Mouse (Mus musculus) regulatory T cell (primary cell): Measurements from ENCODE around the gene Ttc21b.
"Not testable (repeated sequence)": the region's sequence is repeated elsewhere in the genome, so short reads cannot be mapped to it uniquely, and the experiment has no call there.

ENCODE experiments used
- in situ Hi-C: fragments of 300-600 bp; cut with MboI, MseI; formaldehyde crosslinking; loops from one replicate; pipeline ENCODE4 v1.15.1; 2025; ENCODE audit warnings: high pct_unique_total_duplicates

Gene Ttc21b

DNA sequence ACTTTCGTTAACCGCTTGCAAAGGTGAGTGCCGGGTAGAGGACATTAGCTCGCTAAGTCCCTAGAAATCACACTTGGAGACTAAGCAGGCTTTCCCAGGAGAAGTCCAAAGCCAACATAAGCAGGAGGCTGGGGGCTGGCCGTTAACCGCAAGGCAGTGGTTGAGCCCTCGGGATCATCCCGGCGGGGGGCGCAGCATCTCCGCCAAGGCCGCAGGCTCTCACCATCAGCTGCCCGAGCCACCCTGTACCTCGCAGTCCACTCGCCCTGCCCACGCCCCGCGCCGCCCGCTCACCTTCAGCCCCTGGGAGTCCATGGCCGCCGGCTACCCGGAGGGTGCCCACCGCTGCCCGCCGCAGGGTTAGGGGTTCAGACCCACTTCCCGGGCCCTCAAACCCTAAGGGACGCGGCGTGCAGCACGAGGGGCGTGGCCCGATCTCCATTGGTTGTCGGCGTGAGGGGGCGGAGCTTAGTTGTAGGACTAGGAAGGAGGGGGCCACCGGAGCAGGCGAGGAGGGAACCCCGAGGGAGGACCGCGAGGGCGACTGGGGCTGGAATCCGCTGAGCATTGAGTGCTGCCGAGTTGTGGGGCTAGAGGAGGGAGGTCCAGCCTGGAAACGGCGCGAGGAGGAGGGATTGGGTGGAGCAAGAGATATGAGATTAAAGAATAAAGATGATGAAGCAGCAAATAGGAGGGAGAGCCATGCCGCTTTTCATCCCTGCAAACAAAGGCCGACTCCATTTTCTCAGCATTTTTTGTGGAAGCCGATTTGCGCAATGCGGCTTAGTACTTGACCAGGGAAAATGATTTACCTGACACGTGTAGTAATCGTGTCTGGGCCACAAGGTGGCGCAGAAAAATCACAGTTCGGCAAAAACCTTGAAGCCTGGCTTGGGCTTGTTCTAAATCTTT, at the start of gene Ttc21b:
Gene Ttc21b, minus strand, starts transcription at position 398 of the 912 bp plus-strand sequence.
- in situ Hi-C loops: loop anchor here (5.0 kb wide), 1 partner anchor 161 kb away; no protein-coding TSS in a partner anchor

DNA sequence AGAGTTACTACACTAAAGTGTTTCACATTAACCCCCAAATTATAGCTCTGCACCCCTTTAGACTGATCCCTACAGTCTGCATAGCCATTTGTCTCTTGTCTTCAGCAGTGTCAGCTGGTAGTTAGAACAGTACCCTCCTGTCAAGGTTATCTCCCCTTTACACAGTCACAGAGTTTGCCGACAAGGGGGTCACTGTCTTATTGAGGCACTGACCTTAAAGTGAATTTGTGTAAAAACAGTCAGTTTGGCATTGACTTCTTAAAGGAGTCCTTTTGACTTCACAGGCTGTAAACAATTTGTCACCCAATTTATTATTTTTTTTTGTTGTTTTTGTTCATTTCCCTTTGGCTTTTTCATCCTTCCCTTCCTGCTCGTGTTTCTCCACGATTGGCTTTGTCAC, 16.1 kb upstream of the Ttc21b start:
- in situ Hi-C loops: no loop called here

DNA sequence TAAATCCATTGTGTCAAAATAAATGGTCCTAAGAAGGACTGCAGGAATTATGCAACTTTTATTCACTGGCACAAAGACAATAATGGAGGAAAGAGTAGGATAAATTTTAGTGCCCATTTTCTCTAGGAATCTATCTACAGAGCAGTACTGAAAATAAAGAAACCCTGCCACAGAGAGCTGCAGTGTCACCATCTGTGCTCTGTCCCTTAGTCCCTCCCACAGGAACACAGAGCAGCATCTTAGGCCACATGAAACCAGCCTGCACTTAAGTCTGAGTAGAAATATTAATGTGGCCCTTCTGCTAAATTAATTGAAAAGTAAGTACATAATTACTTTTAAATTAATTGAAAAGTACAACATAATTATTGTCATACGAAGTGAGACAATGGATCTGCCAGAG, 12.4 kb downstream of the Ttc21b start:
- in situ Hi-C loops: no loop called here

DNA sequence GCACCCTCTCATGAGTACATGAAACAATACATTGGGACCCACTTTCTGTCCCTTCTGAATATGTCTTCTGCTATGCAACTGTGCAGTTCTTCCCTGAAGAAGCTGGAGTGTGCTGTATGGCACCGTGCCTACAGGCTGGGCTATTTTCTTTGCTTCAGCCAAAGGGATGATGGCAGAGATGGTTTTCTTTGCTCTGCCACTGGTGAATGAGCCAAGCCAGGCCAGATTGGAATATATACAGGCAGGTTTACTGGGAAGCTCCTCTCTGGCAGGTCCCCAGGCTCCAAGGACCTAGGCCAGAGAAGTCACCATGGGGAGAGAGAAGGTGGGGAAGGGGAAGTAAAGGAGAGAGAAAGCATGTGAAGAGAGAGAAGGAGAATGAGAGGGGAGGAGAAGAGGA, 16.1 kb downstream of the Ttc21b start:
- in situ Hi-C loops: no loop called here

DNA sequence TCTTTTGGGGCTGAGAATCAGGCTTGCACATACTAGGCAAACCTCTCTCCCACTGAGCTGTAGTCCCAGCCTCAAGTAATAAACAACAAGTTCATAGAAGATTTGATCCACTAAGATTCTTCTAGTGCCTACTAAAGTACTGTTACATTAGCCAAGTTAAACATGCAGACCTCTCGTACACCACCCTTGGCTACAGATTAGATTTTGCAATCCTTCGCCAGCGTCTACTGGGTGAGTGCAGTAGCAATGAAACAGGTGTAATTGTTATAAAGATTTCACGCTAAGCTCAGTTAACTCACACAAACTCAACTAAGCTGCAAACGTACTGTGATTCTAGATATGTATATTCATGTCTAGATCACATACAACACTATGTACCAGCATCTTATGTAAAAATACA, 17.5 kb downstream of the Ttc21b start:
- in situ Hi-C loops: no loop called here

DNA sequence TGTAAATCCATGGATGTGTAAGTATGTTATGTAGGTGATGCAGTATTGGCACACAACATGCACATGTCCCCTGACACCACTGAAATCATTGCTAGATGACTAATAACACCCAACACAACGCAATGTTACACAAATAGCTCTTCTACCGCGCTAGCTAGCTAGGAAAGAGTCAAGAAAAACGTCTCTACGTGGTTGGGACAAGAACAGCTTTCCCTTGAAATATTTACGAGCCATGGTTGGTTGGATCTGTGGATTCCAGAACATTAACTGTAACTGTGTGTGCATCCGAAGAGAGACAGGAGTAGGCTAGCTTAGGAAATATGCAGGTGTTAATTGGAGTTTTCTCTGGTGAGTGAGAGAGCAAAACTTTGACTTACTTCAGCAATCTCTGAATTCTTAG, 35.5 kb downstream of the Ttc21b start:
- in situ Hi-C loops: no loop called here

DNA sequence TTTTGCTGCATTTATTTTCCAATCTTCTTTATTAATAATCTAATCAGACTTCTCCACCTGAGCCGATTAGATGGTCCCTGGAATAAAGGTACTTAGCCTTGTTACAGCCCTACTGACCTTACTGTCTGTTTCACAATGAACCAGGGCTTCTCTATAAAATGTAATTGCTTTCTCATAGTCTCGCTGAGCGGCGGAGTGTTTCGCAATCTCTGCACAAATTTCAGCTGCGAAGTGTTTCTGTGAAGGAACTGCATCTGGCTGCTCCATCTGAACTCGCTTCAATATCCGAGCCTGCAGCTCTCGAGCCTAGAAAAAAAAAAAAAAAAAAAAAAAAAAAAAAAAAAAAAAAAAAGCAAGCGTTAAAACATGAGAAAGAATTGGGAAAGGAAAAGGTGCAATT, 46.5 kb downstream of the Ttc21b start:
- in situ Hi-C loops: no loop called here

DNA sequence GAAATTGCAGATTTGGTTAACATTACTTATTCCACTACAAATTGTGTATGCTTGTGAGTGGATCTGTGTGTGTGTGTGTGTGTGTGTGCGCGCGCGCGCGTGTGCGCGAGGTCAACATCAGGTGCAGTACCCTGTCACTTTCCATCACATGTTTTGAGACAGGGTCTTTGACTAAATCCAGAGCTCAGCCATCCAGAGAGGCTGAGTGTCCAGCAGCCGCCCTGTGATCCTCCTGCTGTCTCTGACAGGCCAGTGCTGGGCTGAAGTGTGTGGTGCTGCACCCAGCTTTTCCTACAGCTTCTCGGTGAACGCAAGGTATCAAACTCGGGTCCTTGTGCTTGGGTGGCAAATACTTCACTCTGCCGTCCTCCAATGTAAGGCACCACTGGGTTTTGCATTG, 47.1 kb downstream of the Ttc21b start:
- in situ Hi-C loops: no loop called here

DNA sequence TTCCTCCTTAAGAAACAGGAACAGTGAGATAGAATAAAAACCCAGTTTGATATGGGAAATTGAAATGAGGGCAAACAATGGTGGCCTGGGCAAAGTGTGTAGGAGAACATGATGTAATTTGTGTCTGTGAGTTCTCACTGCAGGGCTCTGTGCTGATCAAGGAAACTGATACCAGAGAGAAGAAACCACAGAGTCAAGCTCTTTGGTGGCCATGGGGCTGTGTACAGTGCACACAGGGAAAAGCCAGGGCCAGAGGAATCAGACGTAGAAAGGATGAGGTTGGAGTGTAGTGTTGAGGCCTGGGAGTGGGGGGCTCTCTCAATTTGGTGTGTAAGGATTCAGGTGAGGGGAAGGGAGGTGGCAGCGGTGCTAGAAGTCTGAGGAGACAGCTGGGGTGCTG, 49.6 kb downstream of the Ttc21b start:
- in situ Hi-C loops: no loop called here

DNA sequence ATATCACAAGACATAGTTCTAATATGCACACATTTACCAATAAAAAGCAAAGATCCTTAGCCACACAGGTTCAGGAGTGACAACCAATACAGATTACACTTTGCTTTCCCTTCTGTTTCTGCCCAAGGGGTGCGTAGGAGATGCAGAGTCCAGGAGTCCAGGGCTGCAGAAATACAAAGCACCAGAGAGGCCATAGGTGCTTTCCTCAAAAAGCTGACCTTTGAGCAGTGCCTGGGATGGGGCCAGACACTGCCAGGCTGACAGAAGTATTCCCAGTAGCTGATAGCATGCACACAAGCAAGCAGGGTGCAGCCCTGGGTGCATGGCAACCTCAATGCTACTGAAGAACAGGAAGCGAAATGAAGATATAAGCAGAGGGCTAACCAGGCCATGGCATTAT, 52.2 kb downstream of the Ttc21b start:
- in situ Hi-C loops: no loop called here

DNA sequence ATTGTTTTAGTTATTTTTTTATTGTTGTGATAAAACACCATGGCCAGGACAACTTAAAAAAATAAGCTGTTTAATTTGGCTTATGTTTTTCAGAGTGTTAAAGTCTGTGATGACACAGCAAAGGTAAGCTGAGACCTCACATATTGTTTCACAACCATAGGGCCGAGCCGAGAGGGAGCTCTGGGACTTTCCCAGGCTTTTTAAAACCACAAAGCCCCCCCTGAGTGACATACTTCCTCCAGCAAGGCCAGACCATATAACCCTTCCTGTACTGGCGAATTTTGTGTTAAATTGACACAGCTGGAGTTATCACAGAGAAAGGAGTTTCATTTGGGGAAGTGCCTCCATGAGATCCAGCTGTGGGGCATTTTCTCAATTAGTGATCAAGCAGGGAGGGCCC, 56.2 kb downstream of the Ttc21b start:
- in situ Hi-C loops: no loop called here

DNA sequence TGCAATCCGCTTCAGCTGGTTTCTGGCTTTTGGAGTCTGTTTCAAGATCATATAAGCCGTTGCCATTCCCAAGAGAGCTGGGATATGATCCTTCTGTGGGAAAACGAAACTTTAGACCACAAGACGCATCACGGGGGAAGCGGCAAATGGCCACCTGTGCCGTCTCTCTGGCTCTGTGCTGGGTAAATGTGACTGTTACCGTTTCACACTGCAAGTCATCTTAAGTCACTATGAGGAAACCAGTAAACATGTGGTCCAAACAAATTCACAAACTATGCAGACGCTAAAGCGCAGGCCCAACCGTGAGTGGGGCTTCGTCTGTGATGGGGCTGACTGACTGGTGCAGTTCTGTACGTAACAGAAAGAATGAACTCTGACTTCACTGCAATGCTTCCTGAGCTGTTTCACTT, 64.7 kb downstream of the Ttc21b start:
- in situ Hi-C loops: no loop called here

DNA sequence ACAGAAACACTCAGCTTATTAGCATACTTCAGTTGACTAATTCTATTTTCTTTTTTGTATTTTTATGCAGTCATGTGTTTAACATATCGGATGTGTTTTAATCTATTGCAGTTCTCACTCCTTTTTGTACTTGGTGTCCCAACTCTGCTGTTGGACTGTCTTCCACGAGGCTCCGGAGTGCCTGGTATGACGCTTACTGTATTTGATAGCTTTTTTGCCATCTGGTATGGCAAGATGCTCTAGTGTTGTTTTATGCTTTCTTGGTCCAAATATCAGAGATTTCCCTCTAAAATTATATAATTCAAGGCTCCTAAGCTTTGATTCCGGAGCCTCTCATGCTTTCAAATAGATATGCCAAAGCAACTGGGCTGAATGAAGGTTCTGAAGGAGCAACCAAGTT, 66.3 kb downstream of the Ttc21b start:
- in situ Hi-C loops: no loop called here

DNA sequence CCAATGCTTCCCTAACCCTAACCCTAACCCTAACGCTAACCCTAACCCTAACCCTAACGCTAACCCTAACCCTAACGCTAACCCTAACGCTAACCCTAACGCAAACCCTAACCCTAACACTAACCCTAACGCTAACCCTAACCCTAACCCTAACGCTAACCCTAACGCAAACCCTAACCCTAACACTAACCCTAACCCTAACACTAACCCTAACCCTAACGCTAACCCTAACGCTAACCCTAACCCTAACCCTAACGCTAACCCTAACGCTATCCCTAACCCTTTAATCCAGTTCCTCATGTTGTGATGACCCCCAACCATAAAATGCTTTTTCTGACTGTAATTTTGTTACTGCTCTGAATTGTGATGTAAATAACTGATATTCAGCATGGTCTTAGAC, 67.2 kb downstream of the Ttc21b start:
- in situ Hi-C loops: not testable (repeated sequence)

DNA sequence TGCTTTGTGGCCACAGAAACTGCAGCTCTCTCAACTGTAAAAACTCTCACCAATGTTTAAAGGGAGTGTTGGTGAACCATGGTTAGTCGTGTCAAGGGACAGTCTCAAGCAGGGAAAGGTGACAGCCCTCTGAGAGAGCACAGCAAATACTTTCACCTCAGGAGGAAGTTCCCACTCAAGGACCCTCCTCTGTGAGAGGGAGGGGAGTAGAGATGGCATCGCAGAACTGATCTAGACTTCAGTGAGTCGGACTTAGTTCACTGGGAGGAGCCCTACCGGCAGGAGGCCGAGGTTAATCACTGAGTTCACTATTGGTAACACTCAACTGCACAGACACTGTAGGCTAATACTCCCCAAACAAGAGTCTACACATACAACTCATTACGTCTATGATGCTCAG, 68.9 kb downstream of the Ttc21b start:
- in situ Hi-C loops: no loop called here

DNA sequence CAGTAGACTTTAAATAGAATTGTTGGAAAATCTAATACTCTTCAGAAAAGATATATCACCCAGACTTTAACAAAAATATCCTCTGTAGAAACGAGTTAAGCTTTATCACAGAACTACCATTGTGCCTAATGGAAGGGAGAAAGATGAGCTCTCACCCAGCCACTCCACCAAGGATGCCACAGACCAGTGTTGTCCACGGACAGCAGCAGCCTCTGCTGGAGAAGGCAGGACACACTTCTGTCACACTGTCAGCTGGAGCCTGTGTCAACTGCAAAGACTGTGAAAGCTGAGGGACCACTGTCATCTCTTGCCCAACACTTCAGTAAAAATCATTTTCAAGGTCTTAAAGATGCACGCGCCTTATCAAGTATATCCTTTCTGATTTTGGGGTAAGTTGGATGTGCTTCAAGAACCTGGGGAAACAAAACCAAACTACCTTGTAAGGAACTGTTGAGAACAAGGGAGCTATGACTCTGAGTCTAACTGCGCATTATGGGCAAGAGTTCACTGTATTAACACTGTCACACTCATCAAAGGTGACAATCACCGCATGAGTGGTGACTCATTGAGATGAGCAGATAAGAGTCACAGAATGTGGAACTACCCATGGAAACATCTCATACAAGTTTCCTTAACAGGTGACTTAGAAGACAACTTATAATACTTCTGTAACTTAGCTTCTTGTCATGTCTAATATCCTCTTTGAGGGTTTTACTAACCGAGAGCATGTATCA, 71.8 kb downstream of the Ttc21b start:
- in situ Hi-C loops: no loop called here

DNA sequence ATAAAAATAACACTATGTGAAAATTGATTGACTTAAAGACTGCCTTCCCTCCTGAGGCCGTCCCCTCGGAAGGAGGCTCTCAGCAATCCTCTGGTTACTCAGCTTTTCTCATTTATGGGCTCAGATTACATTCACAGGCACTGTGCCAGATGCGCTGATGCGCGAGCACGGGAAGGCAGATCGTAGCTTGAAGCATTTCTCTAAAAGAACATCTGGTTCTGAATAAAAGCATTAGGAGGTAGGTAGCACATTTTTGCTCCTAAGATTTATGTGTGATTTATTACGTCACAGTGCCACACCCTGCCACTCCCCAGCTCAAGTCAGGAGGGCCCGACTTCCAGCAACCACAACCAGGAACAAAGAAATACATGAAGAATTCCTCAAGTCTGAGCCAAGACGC, 76.1 kb downstream of the Ttc21b start:
- in situ Hi-C loops: no loop called here

DNA sequence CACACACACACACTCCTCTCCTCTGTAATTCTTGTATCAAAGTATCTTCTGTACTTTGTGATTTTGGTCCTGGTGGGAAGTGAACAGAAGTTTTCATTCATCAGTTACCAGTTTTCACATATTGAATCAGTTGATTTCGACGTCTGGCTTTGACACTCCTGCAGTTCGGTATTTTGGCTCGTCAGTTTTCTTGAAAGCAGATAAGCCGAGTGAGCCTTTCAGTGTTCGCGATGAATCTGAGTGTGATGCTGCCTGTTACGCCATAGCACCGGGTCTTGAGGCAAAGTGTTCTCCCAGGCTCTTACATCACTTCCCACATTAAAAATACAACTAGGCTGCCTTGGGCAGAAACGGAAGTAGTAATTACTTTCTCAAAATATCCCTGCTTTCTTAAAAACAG, 76.6 kb downstream of the Ttc21b start:
- in situ Hi-C loops: no loop called here

DNA sequence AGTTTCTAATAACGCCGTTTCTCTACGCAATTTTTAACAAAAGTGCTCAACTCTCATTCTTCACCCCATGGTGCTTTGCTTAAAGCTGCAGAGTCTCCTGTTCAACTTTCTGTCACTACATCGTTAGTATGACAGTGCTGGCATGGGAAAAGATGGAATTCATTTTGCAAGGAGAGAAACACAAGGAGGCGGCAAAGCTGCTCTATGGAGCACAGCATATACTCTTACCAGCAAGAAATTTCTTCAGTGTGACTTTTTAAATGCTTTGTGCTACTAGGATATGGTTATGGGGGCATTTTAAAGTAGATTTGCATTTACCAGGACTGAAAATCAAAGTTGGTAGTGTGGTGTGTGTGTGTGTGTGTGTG, 77.6 kb downstream of the Ttc21b start:
- in situ Hi-C loops: no loop called here

DNA sequence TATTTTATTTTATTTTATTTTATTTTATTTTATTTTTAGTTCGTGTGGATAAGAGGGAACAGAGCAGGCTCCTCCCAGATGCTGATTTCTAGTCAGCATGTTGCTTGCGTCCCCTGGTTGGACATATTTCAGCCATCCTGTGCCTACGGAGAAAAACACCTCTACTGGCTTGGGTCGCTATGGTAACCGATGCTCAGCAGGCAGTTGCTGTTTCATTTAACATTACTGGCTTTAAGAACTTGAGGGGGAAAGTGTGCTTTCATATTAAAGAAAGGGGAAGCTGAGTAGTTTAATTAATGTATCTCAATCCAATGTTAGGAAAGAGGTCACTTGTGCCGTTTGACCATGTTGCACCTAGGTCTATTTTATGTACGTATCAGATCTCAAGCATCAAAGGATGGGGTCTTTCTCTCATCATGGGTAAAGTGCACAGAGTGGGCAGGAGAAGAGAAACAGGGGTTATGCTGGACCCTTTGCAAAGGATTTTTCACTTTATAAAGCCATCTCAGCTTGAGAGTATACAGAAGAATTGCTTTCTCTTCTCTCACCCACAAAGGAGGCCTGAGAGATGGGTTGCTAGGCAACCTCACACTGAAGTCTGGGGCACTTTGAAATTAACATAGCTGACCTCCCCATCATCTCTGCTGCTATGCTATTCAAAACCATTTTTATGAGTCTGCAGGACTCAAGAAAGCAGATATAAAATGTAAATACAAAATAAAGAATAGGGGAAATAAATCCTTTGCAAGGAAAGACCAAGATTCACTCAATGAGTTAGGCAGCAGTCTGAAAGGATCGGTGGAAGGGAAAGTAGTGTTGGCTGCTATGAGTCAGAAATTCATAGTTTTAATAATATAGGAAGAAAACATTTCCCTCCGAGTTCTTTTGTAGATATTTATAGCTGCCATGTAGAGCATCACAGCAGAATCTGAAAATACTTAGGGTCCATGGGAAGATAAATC, 78.2 kb downstream of the Ttc21b start:
- in situ Hi-C loops: no loop called here

DNA sequence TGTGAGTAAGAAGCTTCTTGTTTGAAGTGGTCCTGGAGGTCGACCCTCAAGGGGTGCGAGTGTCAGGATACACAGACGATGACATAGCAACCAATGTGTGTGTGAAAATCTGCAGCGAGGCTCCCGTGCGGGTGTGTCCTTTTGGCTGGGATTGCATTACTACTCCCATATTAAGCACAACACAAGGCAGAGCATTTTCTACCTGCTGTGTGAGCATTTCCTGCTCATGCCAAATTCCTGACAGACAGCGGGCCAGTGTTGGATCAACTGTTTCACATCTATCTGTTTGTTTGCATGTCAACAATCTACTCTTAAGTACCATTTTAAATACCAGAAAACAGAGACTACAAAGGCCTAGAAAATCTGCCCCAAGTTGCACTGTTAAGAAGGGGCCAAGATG, 79.4 kb downstream of the Ttc21b start:
- in situ Hi-C loops: no loop called here

DNA sequence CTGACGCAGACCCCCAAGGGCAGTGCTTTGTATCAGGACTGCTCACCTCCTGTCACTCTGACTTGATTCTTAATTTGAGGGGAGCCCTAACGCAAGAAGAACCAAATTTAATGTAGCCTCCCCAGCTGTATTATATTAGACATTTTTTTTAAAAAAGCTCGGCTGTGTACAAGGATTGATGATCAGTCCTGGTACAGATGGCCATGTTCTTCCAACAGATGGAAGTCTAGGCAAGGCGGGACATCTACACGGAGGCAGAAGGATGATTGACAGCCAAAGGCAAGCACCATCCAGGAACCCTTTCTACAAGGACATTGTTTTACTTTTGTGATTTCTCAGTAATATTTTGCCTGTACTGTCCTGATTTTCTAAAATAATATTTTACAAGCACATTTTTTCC, 83.3 kb downstream of the Ttc21b start:
- in situ Hi-C loops: no loop called here
